Mouse (Mus musculus): ENCODE results near the gene Acr. TPM values are rescaled to one million over a fixed set of nuclear protein-coding genes. Genes with fewer than 3 reads are reported as not detected.
A peak's percentile ranks its signal among the peaks of the same experiment; 100 is the strongest.

The Acr gene
- polyA plus RNA-seq (2015; fragmentation: Nextera tagmentation; extraction: Ambion mirVana) = not detected in 2 replicates

- 60% methylated on average over 6 of the region's 6 CpGs for WGBS (ENCODE audit: insufficient replicate concordance)
Observed at GRCm38 (mm10) chr15:89568114-89568513, at the start of gene Acr. Acr (plus strand) TSS chr15:89568326.

GRCm38 (mm10) chr15:89521951-89522350 is 46.2 kb upstream of the Acr start:
- WGBS (ENCODE audit: insufficient replicate concordance) = 64% methylated on average over 7 of the region's 7 CpGs

More at GRCm38 (mm10) chr15:89568114-89568513, at the start of gene Acr:
- H3K27ac ChIP-seq (ENCODE audit: low read length) = no peak within 1 kb of the TSS
- ATAC-seq (ENCODE audit: low read depth) = no peak
- H3K4me2 ChIP-seq (ENCODE audit: low read depth, low read length) = no peak within 1 kb of the TSS
- H3K27me3 ChIP-seq (ENCODE audit: control insufficient read depth, insufficient read depth, low read depth, low read length) = no peaks in the 10 kb centered on the region
- no peaks in the 10 kb centered on the region for H3K4me1 ChIP-seq (ENCODE audit: control insufficient read depth, low read depth, low read length)
- no peak within 1 kb of the TSS for H3K4me3 ChIP-seq (ENCODE audit: low read depth, low read length)
- H3K9ac ChIP-seq (ENCODE audit: low read depth, low read length) = no peak within 1 kb of the TSS
- no peaks in the 10 kb centered on the region for H3K9me3 ChIP-seq (replicated peaks; ENCODE audit: control insufficient read depth, low read length)
- H3K36me3 ChIP-seq (ENCODE audit: control insufficient read depth, insufficient read depth) = no peaks in the 10 kb centered on the region

GRCm38 (mm10) chr15:89522566-89523282 is 45.4 kb upstream of the Acr start:
- no peaks in the 10 kb centered on the region for H3K4me1 ChIP-seq (ENCODE audit: control insufficient read depth, low read depth, low read length)
- no peak overlapping the region for H3K27ac ChIP-seq (ENCODE audit: low read length)
- 84% methylated on average over 10 of the region's 10 CpGs for WGBS (ENCODE audit: insufficient replicate concordance)
- H3K9me3 ChIP-seq (replicated peaks; ENCODE audit: control insufficient read depth, low read length) = no peaks in the 10 kb centered on the region
- ATAC-seq (ENCODE audit: low read depth) = no peak
- H3K4me3 ChIP-seq (ENCODE audit: low read depth, low read length) = no peak overlapping the region
- H3K9ac ChIP-seq (ENCODE audit: low read depth, low read length) = no peak overlapping the region
- peaks cover 6% of the 10 kb centered on the region for H3K27me3 ChIP-seq (ENCODE audit: control insufficient read depth, insufficient read depth, low read depth, low read length)
- no peak overlapping the region for H3K4me2 ChIP-seq (ENCODE audit: low read depth, low read length)
- no peaks in the 10 kb centered on the region for H3K36me3 ChIP-seq (ENCODE audit: control insufficient read depth, insufficient read depth)

More at GRCm38 (mm10) chr15:89521951-89522350, 46.2 kb upstream of the Acr start:
- H3K27me3 ChIP-seq (ENCODE audit: control insufficient read depth, insufficient read depth, low read depth, low read length) = peaks cover 6% of the 10 kb centered on the region
- H3K27ac ChIP-seq (ENCODE audit: low read length) = no peak overlapping the region
- no peak for ATAC-seq (ENCODE audit: low read depth)
- H3K9ac ChIP-seq (ENCODE audit: low read depth, low read length) = no peak overlapping the region
- no peaks in the 10 kb centered on the region for H3K9me3 ChIP-seq (replicated peaks; ENCODE audit: control insufficient read depth, low read length)
- H3K4me2 ChIP-seq (ENCODE audit: low read depth, low read length) = no peak overlapping the region
- no peaks in the 10 kb centered on the region for H3K4me1 ChIP-seq (ENCODE audit: control insufficient read depth, low read depth, low read length)
- no peak overlapping the region for H3K4me3 ChIP-seq (ENCODE audit: low read depth, low read length)
- no peaks in the 10 kb centered on the region for H3K36me3 ChIP-seq (ENCODE audit: control insufficient read depth, insufficient read depth)

GRCm38 (mm10) chr15:89523283-89523832 is 44.8 kb upstream of the Acr start:
- peaks cover 6% of the 10 kb centered on the region for H3K27me3 ChIP-seq (ENCODE audit: control insufficient read depth, insufficient read depth, low read depth, low read length)
- peak overlapping the region; percentile 27 for H3K4me3 ChIP-seq (ENCODE audit: low read depth, low read length)
- peak overlapping the region; percentile 40 for H3K4me2 ChIP-seq (ENCODE audit: low read depth, low read length)
- no peak for ATAC-seq (ENCODE audit: low read depth)
- H3K4me1 ChIP-seq (ENCODE audit: control insufficient read depth, low read depth, low read length) = no peaks in the 10 kb centered on the region
- no peak overlapping the region for H3K27ac ChIP-seq (ENCODE audit: low read length)
- 71% methylated on average over 28 of the region's 47 CpGs for WGBS (ENCODE audit: insufficient replicate concordance)
- no peak overlapping the region for H3K9ac ChIP-seq (ENCODE audit: low read depth, low read length)
- H3K9me3 ChIP-seq (replicated peaks; ENCODE audit: control insufficient read depth, low read length) = no peaks in the 10 kb centered on the region
- no peaks in the 10 kb centered on the region for H3K36me3 ChIP-seq (ENCODE audit: control insufficient read depth, insufficient read depth)

GRCm38 (mm10) chr15:89524001-89524571 is 44.0 kb upstream of the Acr start:
- H3K4me3 ChIP-seq (ENCODE audit: low read depth, low read length) = peak overlapping the region; percentile 29; the same call in 1 of the 2 replicates
- H3K36me3 ChIP-seq (ENCODE audit: control insufficient read depth, insufficient read depth) = no peaks in the 10 kb centered on the region
- no peaks in the 10 kb centered on the region for H3K4me1 ChIP-seq (ENCODE audit: control insufficient read depth, low read depth, low read length)
- ATAC-seq (ENCODE audit: low read depth) = no peak
- peak overlapping the region; percentile 44 for H3K4me2 ChIP-seq (ENCODE audit: low read depth, low read length)
- no peak overlapping the region for H3K9ac ChIP-seq (ENCODE audit: low read depth, low read length)
- no peak overlapping the region for H3K27ac ChIP-seq (ENCODE audit: low read length)
- H3K9me3 ChIP-seq (replicated peaks; ENCODE audit: control insufficient read depth, low read length) = no peaks in the 10 kb centered on the region
- H3K27me3 ChIP-seq (ENCODE audit: control insufficient read depth, insufficient read depth, low read depth, low read length) = peaks cover 6% of the 10 kb centered on the region
- 62% methylated on average over 46 of the region's 52 CpGs for WGBS (ENCODE audit: insufficient replicate concordance)

- H3K4me2 ChIP-seq (ENCODE audit: low read depth, low read length) = no peak overlapping the region
- no peak for ATAC-seq (ENCODE audit: low read depth)
- no peaks in the 10 kb centered on the region for H3K9me3 ChIP-seq (replicated peaks; ENCODE audit: control insufficient read depth, low read length)
- no peak overlapping the region for H3K27ac ChIP-seq (ENCODE audit: low read length)
- H3K4me1 ChIP-seq (ENCODE audit: control insufficient read depth, low read depth, low read length) = no peaks in the 10 kb centered on the region
- peaks cover 6% of the 10 kb centered on the region for H3K27me3 ChIP-seq (ENCODE audit: control insufficient read depth, insufficient read depth, low read depth, low read length)
- no peak overlapping the region for H3K4me3 ChIP-seq (ENCODE audit: low read depth, low read length)
- no peak overlapping the region for H3K9ac ChIP-seq (ENCODE audit: low read depth, low read length)
- H3K36me3 ChIP-seq (ENCODE audit: control insufficient read depth, insufficient read depth) = no peaks in the 10 kb centered on the region
- 82% methylated on average over 8 of the region's 8 CpGs for WGBS (ENCODE audit: insufficient replicate concordance)
Observed at GRCm38 (mm10) chr15:89524611-89525415, 43.3 kb upstream of the Acr start.

GRCm38 (mm10) chr15:89525464-89525863 is 42.7 kb upstream of the Acr start:
- Histone ChIP-seq H3K27me3 (ENCODE audit: control insufficient read depth, insufficient read depth, low read depth, low read length) (peaks cover 6% of the 10 kb centered on the region), H3K4me1 (ENCODE audit: control insufficient read depth, low read depth, low read length) (no peaks in the 10 kb centered on the region), H3K27ac (ENCODE audit: low read length) (no peak overlapping the region), H3K4me3 (ENCODE audit: low read depth, low read length) (no peak overlapping the region), H3K9ac (ENCODE audit: low read depth, low read length) (no peak overlapping the region), H3K9me3 (replicated peaks; ENCODE audit: control insufficient read depth, low read length) (no peaks in the 10 kb centered on the region), H3K4me2 (ENCODE audit: low read depth, low read length) (no peak overlapping the region), H3K36me3 (ENCODE audit: control insufficient read depth, insufficient read depth) (no peaks in the 10 kb centered on the region)
- ATAC-seq (ENCODE audit: low read depth) = no peak
- 77% methylated on average over 8 of the region's 8 CpGs for WGBS (ENCODE audit: insufficient replicate concordance)

- Histone ChIP-seq H3K9ac (ENCODE audit: low read depth, low read length) (no peak overlapping the region), H3K4me3 (ENCODE audit: low read depth, low read length) (no peak overlapping the region), H3K4me2 (ENCODE audit: low read depth, low read length) (no peak overlapping the region), H3K27ac (ENCODE audit: low read length) (no peak overlapping the region), H3K9me3 (replicated peaks; ENCODE audit: control insufficient read depth, low read length) (no peaks in the 10 kb centered on the region), H3K4me1 (ENCODE audit: control insufficient read depth, low read depth, low read length) (no peaks in the 10 kb centered on the region), H3K27me3 (ENCODE audit: control insufficient read depth, insufficient read depth, low read depth, low read length) (peaks cover 6% of the 10 kb centered on the region), H3K36me3 (ENCODE audit: control insufficient read depth, insufficient read depth) (no peaks in the 10 kb centered on the region)
- no peak for ATAC-seq (ENCODE audit: low read depth)
- 48% methylated on average over 7 of the region's 7 CpGs for WGBS (ENCODE audit: insufficient replicate concordance)
Observed at GRCm38 (mm10) chr15:89525896-89526295, 42.2 kb upstream of the Acr start.
